Mouse (Mus musculus) midbrain, embryonic 14.5 days (tissue): ENCODE data around the gene Mcpt9. TPM values are rescaled to one million over a fixed set of nuclear protein-coding genes. Genes with fewer than 3 reads are reported as not detected.
"Not testable (repeated sequence)": the region's sequence is repeated elsewhere in the genome, so short reads cannot be mapped to it uniquely, and the experiment has no call there.

Experiments used
- ATAC-seq: fragments of 200-750 bp; cut with Nextera tagmentation; 2 replicates; pipeline ENCODE4 v1.8.0; 2017; ENCODE audit warnings: moderate number of reproducible peaks, moderate library complexity; ENCODE audit not compliant: low FRiP score, low TSS enrichment
- DNase-seq: peaks from one replicate; pipeline ENCODE4 v3.0.0-alpha.2; 2015
- H3K27ac ChIP-seq: fragments of 300-500 bp; sonication (generic); replicated peaks from 2 replicates; pipeline ENCODE4 v1.5.1; 2014; ENCODE audit warnings: mild to moderate bottlenecking, low read depth, low read length, moderate library complexity
- H3K27me3 ChIP-seq: fragments of 300-500 bp; sonication (generic); 2 replicates; pipeline ENCODE4 v1.6.1; 2014; ENCODE audit warnings: low read length, control low read depth, mixed read lengths; ENCODE audit not compliant: control insufficient read depth, insufficient read depth
- H3K36me3 ChIP-seq: fragments of 300-500 bp; sonication (generic); 2 replicates; pipeline ENCODE4 v1.6.1; 2014; ENCODE audit warnings: low read length, control low read depth; ENCODE audit not compliant: control insufficient read depth, insufficient read depth
- H3K4me1 ChIP-seq: fragments of 300-500 bp; sonication (generic); 2 replicates; pipeline ENCODE4 v1.6.1; 2014; ENCODE audit warnings: mild to moderate bottlenecking, antibody characterized with exemption, low read length, control low read depth; ENCODE audit not compliant: control insufficient read depth, insufficient read depth
- H3K4me2 ChIP-seq: fragments of 300-500 bp; sonication (generic); 2 replicates; pipeline ENCODE4 v1.6.1; 2014; ENCODE audit warnings: mild to moderate bottlenecking, low read length, moderate library complexity
- H3K4me3 ChIP-seq: fragments of 300-500 bp; sonication (generic); replicated peaks from 2 replicates; pipeline ENCODE4 v1.5.1; 2014; ENCODE audit warnings: low read depth, low read length
- H3K9ac ChIP-seq: fragments of 300-500 bp; sonication (generic); replicated peaks from 2 replicates; pipeline ENCODE4 v1.6.1; 2014; ENCODE audit warnings: mild to moderate bottlenecking, low read length, moderate library complexity
- H3K9me3 ChIP-seq: fragments of 300-500 bp; sonication (generic); 2 replicates; pipeline ENCODE4 v1.6.1; 2016; ENCODE audit warnings: low read length, control low read depth, mixed read lengths; ENCODE audit not compliant: control insufficient read depth
- WGBS: fragments of 180-500 bp; shearing (Covaris S2); extraction: QIAGEN DNeasy Blood & Tissue Kit; methylation state at CpG from one replicate; pipeline ENCODE4 v1.1.7; 2014; 5-methylcytosine and 5-hydroxymethylcytosine counted together
- polyA plus RNA-seq: library from polyadenylated mRNA; unstranded; fragments of >200 nt; fragmentation: Nextera tagmentation; extraction: Ambion mirVana; gene quantifications from 2 replicates; pipeline ENCODE4 v1.2.1, GENCODE M21; 2014

Mcpt9 gene
- polyA plus RNA-seq, 1 experiment from 2014 or later: not detected

DNA sequence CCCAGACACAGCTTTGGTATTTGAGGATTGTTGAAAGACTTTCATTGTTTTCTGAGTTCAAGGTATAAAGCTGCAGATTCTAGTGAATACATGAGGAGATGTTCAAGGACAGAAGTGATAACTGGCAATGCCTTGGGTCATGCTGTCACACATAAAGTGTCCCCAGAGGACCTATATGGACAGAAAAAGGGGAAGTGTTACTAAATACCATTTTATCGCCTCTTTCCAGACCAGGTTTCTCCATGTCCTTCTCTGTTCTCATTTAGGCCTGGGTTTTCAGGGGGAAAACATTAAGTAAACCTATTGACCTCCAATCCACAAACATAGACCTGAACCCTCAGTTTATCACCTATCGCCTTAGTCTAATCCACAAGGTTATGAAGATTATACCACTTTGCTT is 16.4 kb downstream of the Mcpt9 start:
- WGBS: 95% methylated on average over 2 of the region's 2 CpGs
- Histone ChIP-seq H3K4me2 (no peak overlapping the region), H3K27me3 (no peaks in the 10 kb centered on the region), H3K36me3 (no peaks in the 10 kb centered on the region), H3K4me3 (no peak overlapping the region), H3K9me3 (no peaks in the 10 kb centered on the region), H3K27ac (no peak overlapping the region), H3K4me1 (no peaks in the 10 kb centered on the region), H3K9ac (no peak overlapping the region)
- ATAC-seq (no peak), DNase-seq (no peak)

DNA sequence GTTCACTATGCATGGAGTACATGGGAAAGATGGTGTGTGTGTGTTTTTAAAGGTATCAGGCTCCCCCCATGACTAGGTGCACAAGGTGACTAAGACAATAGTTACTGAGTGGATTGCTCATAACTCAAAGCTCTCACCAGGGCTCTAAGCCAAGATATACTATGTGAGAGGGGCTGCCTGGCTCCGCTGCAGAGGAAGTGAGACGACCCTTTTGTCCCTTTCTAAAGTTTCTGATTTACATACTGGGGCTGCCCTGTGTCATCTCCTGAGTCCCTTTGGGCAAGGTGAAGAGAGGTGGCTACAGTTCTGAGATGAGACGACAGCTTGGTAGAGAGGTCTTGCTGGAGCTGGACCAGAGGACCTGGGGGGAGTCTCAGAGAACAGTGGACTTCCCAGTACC is 17.1 kb downstream of the Mcpt9 start:
- ATAC-seq (no peak), DNase-seq (no peak)
- Histone ChIP-seq H3K4me3 (no peak overlapping the region), H3K36me3 (no peaks in the 10 kb centered on the region), H3K9me3 (no peaks in the 10 kb centered on the region), H3K9ac (no peak overlapping the region), H3K4me2 (no peak overlapping the region), H3K27me3 (no peaks in the 10 kb centered on the region), H3K4me1 (no peaks in the 10 kb centered on the region), H3K27ac (no peak overlapping the region)
- 79% methylated on average over 3 of the region's 3 CpGs for WGBS

DNA sequence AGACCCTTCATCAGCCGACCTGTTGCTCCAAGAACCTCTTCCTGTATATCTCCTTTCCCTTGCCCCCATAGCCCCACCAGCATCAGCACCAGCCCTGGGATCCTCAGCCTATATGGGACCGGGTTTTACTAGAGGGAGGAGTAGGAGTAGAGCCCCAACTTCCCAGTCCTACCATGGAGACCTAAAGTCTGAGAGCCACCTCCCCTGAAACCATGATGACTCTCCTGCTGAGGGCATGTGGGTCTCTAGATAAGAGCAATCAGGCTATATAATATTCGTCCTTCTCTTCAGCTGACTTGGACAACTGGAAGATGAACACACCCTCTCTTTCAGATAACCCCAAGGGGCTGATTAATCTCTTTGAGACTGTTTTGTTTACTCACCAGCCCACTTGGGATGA is 42.8 kb downstream of the Mcpt9 start:
- not testable (repeated sequence) for ATAC-seq, DNase-seq, H3K27me3 ChIP-seq, H3K9me3 ChIP-seq, H3K9ac ChIP-seq, H3K4me3 ChIP-seq, H3K4me2 ChIP-seq, H3K27ac ChIP-seq, H3K4me1 ChIP-seq, H3K36me3 ChIP-seq
- WGBS: 94% methylated on average over 1 of the region's 3 CpGs

Other genes with a start within 250 kb of the Mcpt9 start
- 2.4 and 3.2 TPM in 2 replicates for gene Adcy4, start 246.4 kb downstream of the Mcpt9 start, polyA plus RNA-seq
- 0.77 and 1.8 TPM in 2 replicates for gene Ripk3, start 241.6 kb downstream of the Mcpt9 start, polyA plus RNA-seq
- 6.2 and 8.7 TPM in 2 replicates for gene Nfatc4, start 207.4 kb downstream of the Mcpt9 start, polyA plus RNA-seq
- 6.5 and 11.2 TPM in 2 replicates for gene Nynrin, start 176.5 kb downstream of the Mcpt9 start, polyA plus RNA-seq
- gene Cbln3, start 146.1 kb downstream of the Mcpt9 start, polyA plus RNA-seq: 0.19 and 0.20 TPM in 2 replicates
- 6.5 and 7.1 TPM in 2 replicates for gene Khnyn, start 145.5 kb downstream of the Mcpt9 start, polyA plus RNA-seq
- 125 and 142 TPM in 2 replicates for gene Sdr39u1, start 130.2 kb downstream of the Mcpt9 start, polyA plus RNA-seq
- gene Cma1, start 85.8 kb downstream of the Mcpt9 start, polyA plus RNA-seq: 0.26 TPM in 1 of 2 replicates, not detected in the other
- not detected in 2 replicates for gene Cma2, start 79.5 kb downstream of the Mcpt9 start, polyA plus RNA-seq
- not detected in 2 replicates for gene Mcpt1, start 12.5 kb downstream of the Mcpt9 start, polyA plus RNA-seq
- gene Mcpt2, start 11.5 kb upstream of the Mcpt9 start, polyA plus RNA-seq: not detected in 2 replicates
- gene Mcpt4, start 31.8 kb upstream of the Mcpt9 start, polyA plus RNA-seq: not detected in 2 replicates
- gene Mcpt8, start 54.8 kb upstream of the Mcpt9 start, polyA plus RNA-seq: not detected in 2 replicates
- not detected in 2 replicates for gene Ctsg, start 72.1 kb upstream of the Mcpt9 start, polyA plus RNA-seq
- gene Gzme, start 90.1 kb upstream of the Mcpt9 start, polyA plus RNA-seq: not detected in 2 replicates
- not detected in 2 replicates for gene Gzmd, start 102.1 kb upstream of the Mcpt9 start, polyA plus RNA-seq
- gene Gzmg, start 129.1 kb upstream of the Mcpt9 start, polyA plus RNA-seq: not detected in 2 replicates
- gene Gzmn, start 144.1 kb upstream of the Mcpt9 start, polyA plus RNA-seq: not detected in 2 replicates
- not detected in 2 replicates for gene Gzmf, start 180.9 kb upstream of the Mcpt9 start, polyA plus RNA-seq
- gene Gzmc, start 204.2 kb upstream of the Mcpt9 start, polyA plus RNA-seq: not detected in 2 replicates
- gene Gzmb, start 231.8 kb upstream of the Mcpt9 start, polyA plus RNA-seq: not detected in 2 replicates